In the genomic region with DNA sequence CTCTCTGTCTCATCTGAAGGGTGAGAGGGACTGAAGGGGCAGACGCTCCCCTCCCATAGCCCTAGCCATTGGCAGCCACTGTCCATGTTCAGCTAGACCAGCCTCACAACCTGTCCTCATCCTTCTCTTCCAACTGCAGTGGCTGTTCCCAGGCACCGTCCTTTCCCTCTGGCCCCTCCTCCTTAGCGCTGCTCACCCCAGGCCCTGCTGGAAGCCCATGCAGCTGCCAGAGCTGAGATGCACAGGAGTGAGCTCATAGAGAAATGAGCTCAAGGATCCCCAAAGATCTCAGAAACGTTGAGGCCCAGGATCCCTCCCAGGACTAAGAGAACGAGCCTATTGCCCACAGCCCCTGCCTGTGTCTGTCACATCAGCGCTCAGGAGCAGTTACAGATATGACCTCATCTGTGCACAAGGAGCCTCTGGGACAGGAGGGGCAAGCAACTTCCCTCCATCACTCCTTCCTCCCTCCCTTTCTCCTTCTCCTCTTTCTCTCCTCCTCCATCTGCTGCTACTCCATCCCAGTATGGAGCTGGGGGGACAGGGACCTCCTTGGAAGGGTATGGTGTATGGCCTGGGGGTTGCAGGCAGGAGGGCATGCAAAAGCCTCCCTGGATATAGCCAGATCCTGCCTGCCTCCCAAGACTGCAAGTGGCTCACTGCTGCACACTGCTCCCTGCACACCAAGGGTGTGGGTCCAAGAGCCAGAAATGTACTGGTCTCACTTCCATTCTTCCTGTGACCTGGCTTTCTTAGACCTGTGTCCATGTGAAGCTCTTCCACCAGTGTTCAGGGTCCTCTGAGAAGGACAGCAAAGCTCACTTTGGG, we compare ENCODE assay signal across 15 mouse cellular contexts.
A peak's percentile ranks its signal among the peaks of the same experiment; 100 is the strongest.
DNase-seq lines count a peak whose midpoint lies in the region; ATAC-seq and TF ChIP-seq lines count a peak whose summit lies in the region.
"Had no signal": no experiment of that assay in that cellular context is flagged by ENCODE, and none has a peak within 500 bp of the region (broad histone marks: within the 10 kb centered on the region; RNA-seq: fewer than 3 reads in every experiment).

No protein-coding gene starts in this region.

- no peaks in the 10 kb centered on the region for H3K9me3 ChIP-seq in hindbrain, postnatal 0 days (ENCODE audit: low read length)
- H3K9me3 ChIP-seq in hindbrain, embryonic 10.5 days: no peaks in the 10 kb centered on the region; the same call in 1 of the 2 replicates
- no peaks in the 10 kb centered on the region for H3K9me3 ChIP-seq in embryonic facial prominence, embryonic 15.5 days (replicated peaks)
- H3K9me3 ChIP-seq in limb, embryonic 13.5 days: no peaks in the 10 kb centered on the region
- H3K9me3 ChIP-seq: forebrain, embryonic 15.5 days; liver, embryonic 15.5 days had no signal

- no peaks in the 10 kb centered on the region for H3K4me1 ChIP-seq in hindbrain, postnatal 0 days (ENCODE audit: insufficient read depth, low read length)
- H3K4me1 ChIP-seq in hindbrain, embryonic 10.5 days (replicated peaks): peaks cover 12% of the 10 kb centered on the region; the same call in 1 of the 2 replicates
- H3K4me1 ChIP-seq in embryonic facial prominence, embryonic 15.5 days: 0 out of 2 replicates have a peak, but pooled peaks cover 9% of the 10 kb centered on the region
- peaks cover 23% of the 10 kb centered on the region for H3K4me1 ChIP-seq in limb, embryonic 13.5 days
- H3K4me1 ChIP-seq: forebrain, embryonic 15.5 days; liver, embryonic 15.5 days; midbrain, embryonic 10.5 days had no signal

- no peaks in the 10 kb centered on the region for H3K27me3 ChIP-seq in hindbrain, postnatal 0 days (ENCODE audit: insufficient read depth, low read length)
- H3K27me3 ChIP-seq in hindbrain, embryonic 10.5 days (ENCODE audit: insufficient read depth, poor library complexity, severe bottlenecking): peaks cover 23% of the 10 kb centered on the region; the same call in 1 of the 2 replicates
- H3K27me3 ChIP-seq in embryonic facial prominence, embryonic 15.5 days: no peaks in the 10 kb centered on the region
- H3K27me3 ChIP-seq in limb, embryonic 13.5 days: no peaks in the 10 kb centered on the region
- H3K27me3 ChIP-seq: liver, embryonic 15.5 days had no signal

- peak; percentile 89 for DNase-seq in heart, adult 11 months
- DNase-seq in heart, postnatal 36 days: no peak
- no peak for DNase-seq in hindbrain, postnatal 0 days (ENCODE audit: low spot score)
- DNase-seq in hindbrain, embryonic 10.5 days (ENCODE audit: low spot score): no peak
- DNase-seq in adrenal gland, adult 8-10 months: no peak
- DNase-seq: cerebellum, adult 2 months; gastrocnemius, postnatal 36 days; layer of hippocampus, adult 9-11 months had no signal

- H3K36me3 ChIP-seq in hindbrain, postnatal 0 days (ENCODE audit: insufficient read depth, low read length): no peaks in the 10 kb centered on the region
- no peaks in the 10 kb centered on the region for H3K36me3 ChIP-seq in hindbrain, embryonic 10.5 days
- H3K36me3 ChIP-seq in embryonic facial prominence, embryonic 15.5 days: no peaks in the 10 kb centered on the region
- H3K36me3 ChIP-seq in limb, embryonic 13.5 days: no peaks in the 10 kb centered on the region
- H3K36me3 ChIP-seq: forebrain, embryonic 15.5 days; liver, embryonic 15.5 days; midbrain, embryonic 10.5 days had no signal

- intact Hi-C loops in heart, postnatal 36 days (cut with DNase I): no loop called here

- H3K4me3 ChIP-seq in hindbrain, postnatal 0 days (ENCODE audit: low read length): no peak overlapping the region
- no peak overlapping the region for H3K4me3 ChIP-seq in hindbrain, embryonic 10.5 days
- no peak overlapping the region for H3K4me3 ChIP-seq in embryonic facial prominence, embryonic 15.5 days (replicated peaks)
- no peak overlapping the region for H3K4me3 ChIP-seq in limb, embryonic 13.5 days
- H3K4me3 ChIP-seq: forebrain, embryonic 15.5 days; left cerebral cortex, adult 2 months; liver, embryonic 15.5 days; midbrain, embryonic 10.5 days had no signal

- H3K4me2 ChIP-seq in hindbrain, postnatal 0 days (ENCODE audit: low read depth, low read length): no peak overlapping the region
- no peak overlapping the region for H3K4me2 ChIP-seq in embryonic facial prominence, embryonic 15.5 days (replicated peaks)
- no peak overlapping the region for H3K4me2 ChIP-seq in limb, embryonic 13.5 days (replicated peaks)
- H3K4me2 ChIP-seq: forebrain, embryonic 15.5 days; liver, embryonic 15.5 days had no signal

- peak; percentile 54; the same call in 1 of the 2 replicates for ATAC-seq in hindbrain, postnatal 0 days
- ATAC-seq in embryonic facial prominence, embryonic 15.5 days (ENCODE audit: insufficient number of reproducible peaks, low FRiP score, low TSS enrichment, low read depth): no peak
- peak; percentile 64 for ATAC-seq in limb, embryonic 13.5 days (ENCODE audit: low FRiP score, low read depth)
- no peak for ATAC-seq in erythroblast, adult 5-6 weeks (replicated peaks; ENCODE audit: low FRiP score, poor library complexity, severe bottlenecking)
- ATAC-seq: forebrain, embryonic 15.5 days had no signal

- 46% methylated on average over 6 of the region's 6 CpGs for WGBS in hindbrain, postnatal 0 days
- WGBS in hindbrain, embryonic 10.5 days: 61% methylated on average over 6 of the region's 6 CpGs
- WGBS in embryonic facial prominence, embryonic 15.5 days: 50% methylated on average over 6 of the region's 6 CpGs
- 41% methylated on average over 6 of the region's 6 CpGs for WGBS in limb, embryonic 13.5 days

- no peak for TF ChIP-seq CTCF in hindbrain, postnatal 0 days (IDR thresholded peaks at IDR 0.05; ENCODE audit: low read depth)

- H3K9ac ChIP-seq in hindbrain, postnatal 0 days (replicated peaks; ENCODE audit: low read length): no peak overlapping the region
- H3K9ac ChIP-seq in embryonic facial prominence, embryonic 15.5 days: no peak overlapping the region
- H3K9ac ChIP-seq in limb, embryonic 13.5 days: no peak overlapping the region
- H3K9ac ChIP-seq: forebrain, embryonic 15.5 days; liver, embryonic 15.5 days had no signal

- no peak overlapping the region for H3K27ac ChIP-seq in hindbrain, postnatal 0 days
- H3K27ac ChIP-seq in hindbrain, embryonic 10.5 days: no peak overlapping the region
- H3K27ac ChIP-seq in embryonic facial prominence, embryonic 15.5 days (replicated peaks): 0 out of 2 replicates have a peak overlapping the region, but pooled peaks have one; percentile 4
- peak overlapping the region; percentile 15; the same call in 1 of the 2 replicates for H3K27ac ChIP-seq in limb, embryonic 13.5 days
- H3K27ac ChIP-seq: forebrain, embryonic 15.5 days; left cerebral cortex, adult 2 months; liver, embryonic 15.5 days; midbrain, embryonic 10.5 days had no signal

Comparison
In these comparisons a context has a peak if more than half of its experiments do, and no peak if none do; other contexts are left out.
1. ATAC-seq: peak in hindbrain, postnatal 0 days (single experiment) and limb, embryonic 13.5 days (single experiment); none in embryonic facial prominence, embryonic 15.5 days (single experiment) and erythroblast, adult 5-6 weeks (single experiment).
2. H3K27ac ChIP-seq: peak in embryonic facial prominence, embryonic 15.5 days (single experiment) and limb, embryonic 13.5 days (single experiment); none in hindbrain, postnatal 0 days (single experiment) and hindbrain, embryonic 10.5 days (single experiment).